Mouse (Mus musculus): ENCODE measurements around the gene Ftl1. TPM values are rescaled to one million over a fixed set of nuclear protein-coding genes. Genes with fewer than 3 reads are reported as not detected.

The Ftl1 gene
- total and polyA plus RNA-seq, 3 experiments = 1,416 to 2,290 TPM; not detected in 1

DNA sequence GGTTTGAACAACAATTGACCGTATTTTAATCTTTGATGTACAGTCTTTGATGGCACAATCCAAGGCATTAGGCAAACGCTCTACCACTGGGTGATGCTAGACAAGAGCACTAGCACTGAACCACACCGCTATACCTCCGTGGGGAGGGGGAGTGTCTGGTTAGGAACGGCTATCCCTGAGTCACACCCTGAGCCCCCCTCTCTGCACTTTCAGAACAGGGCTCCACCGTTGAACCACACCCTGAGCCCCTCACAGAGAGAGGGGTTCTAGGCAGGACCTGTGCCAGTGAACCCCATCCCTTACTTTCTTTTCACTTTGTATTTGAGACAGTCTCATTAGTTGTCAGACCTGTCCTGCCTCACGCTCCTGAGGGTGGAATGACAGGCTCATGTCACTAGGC lies 51.3 kb downstream of the Ftl1 start:
- no peaks in the 10 kb centered on the region; a peak in 1 of 4 replicates for H3K36me3 ChIP-seq (ENCODE audit: control insufficient read depth in 1 of 2, insufficient read depth in 2 of 2, low read length in 2 of 2)
- H3K27ac ChIP-seq (ENCODE audit: control insufficient read depth, low read depth, low read length) = no peak overlapping the region
- H3K4me3 ChIP-seq (ENCODE audit: control insufficient read depth in 1 of 2, insufficient read depth in 1 of 2, low read depth in 2 of 2, low read length in 2 of 2) = no peak overlapping the region
- H3K4me1 ChIP-seq (ENCODE audit: control insufficient read depth in 1 of 2, insufficient read depth in 2 of 2, low read length in 2 of 2) = peaks cover 3 to 7% of the 10 kb centered on the region in 2 experiments; a peak in 1 of 4 replicates
- TF ChIP-seq HCFC1 (IDR thresholded peaks at IDR 0.05; ENCODE audit: low read depth, low read length) = no peak
- no peak for TF ChIP-seq E2F4 (IDR thresholded peaks at IDR 0.05; ENCODE audit: borderline replicate concordance, low read depth, low read length)
- TF ChIP-seq MYB (IDR thresholded peaks at IDR 0.05; ENCODE audit: low read depth, low read length) = no peak
- no peak for TF ChIP-seq ZC3H11A (IDR thresholded peaks at IDR 0.05; ENCODE audit: low read depth, low read length)
- TF ChIP-seq MYC (IDR thresholded peaks at IDR 0.05; ENCODE audit: low read depth, low read length) = no peak
- no peak for TF ChIP-seq ZKSCAN1 (IDR thresholded peaks at IDR 0.05; ENCODE audit: low read depth, low read length)
- no peak for TF ChIP-seq KAT2A (conservative IDR thresholded peaks at IDR 0.05; ENCODE audit: low read depth, low read length)
- TF ChIP-seq USF2 (IDR thresholded peaks at IDR 0.05; ENCODE audit: borderline replicate concordance in 1 of 2, insufficient read depth in 1 of 2, low read depth in 1 of 2, low read length in 2 of 2) = no peak
- no peak for TF ChIP-seq POLR2AphosphoS2 (IDR thresholded peaks at IDR 0.05; ENCODE audit: low read length)
- no peak for TF ChIP-seq SMC3 (IDR thresholded peaks at IDR 0.05; ENCODE audit: low read depth, low read length)
- no peak for TF ChIP-seq JUND (IDR thresholded peaks at IDR 0.05; ENCODE audit: low read depth, low read length)
- TF ChIP-seq NELFE (IDR thresholded peaks at IDR 0.05; ENCODE audit: low read depth, low read length) = no peak
- no peak overlapping the region for H3K9ac ChIP-seq (ENCODE audit: control insufficient read depth, low read depth, low read length, poor library complexity, severe bottlenecking)
- peaks cover 0 to 3% of the 10 kb centered on the region in 2 experiments; a peak in 2 of 4 replicates for H3K27me3 ChIP-seq (ENCODE audit: control insufficient read depth in 1 of 2, insufficient read depth in 2 of 2, low read length in 2 of 2)
- no peak for DNase-seq (ENCODE audit: low read depth, low spot score)
- H3K9me3 ChIP-seq (replicated peaks; ENCODE audit: insufficient read depth, low read length) = no peaks in the 10 kb centered on the region
- no peaks in the 10 kb centered on the region for H3K79me2 ChIP-seq (ENCODE audit: control insufficient read depth, insufficient read depth, low read length, poor library complexity)

Other genes starting within 250 kb of the Ftl1 start
Only the 30 nearest of the 34 such genes appear.
- 17.2 and 22.4 TPM in 2 replicates for gene Cd37, start 220.8 kb downstream of the Ftl1 start, total RNA-seq (2012; rRNA removed)
- gene Cd37, start 220.8 kb downstream of the Ftl1 start, polyA plus RNA-seq (2012; ENCODE audit: insufficient read depth in 1 of 2, insufficient read length in 2 of 2, low read depth in 1 of 2, low replicate concordance in 2 of 2, missing spikeins in 1 of 2) = 100 to 1,000 TPM in 1 of 2 experiments, not detected in 1; 111 TPM
- not detected in 2 replicates for gene Slc6a16, start 218.8 kb downstream of the Ftl1 start, total RNA-seq (2012; rRNA removed)
- gene Slc6a16, start 218.8 kb downstream of the Ftl1 start, polyA plus RNA-seq (2012; ENCODE audit: insufficient read depth in 1 of 2, insufficient read length in 2 of 2, low read depth in 1 of 2, low replicate concordance in 2 of 2, missing spikeins in 1 of 2) = not detected
- not detected in 2 replicates for gene Slc6a21, start 182.4 kb downstream of the Ftl1 start, total RNA-seq (2012; rRNA removed)
- gene Slc6a21, start 182.4 kb downstream of the Ftl1 start, polyA plus RNA-seq (2012; ENCODE audit: insufficient read depth in 1 of 2, insufficient read length in 2 of 2, low read depth in 1 of 2, low replicate concordance in 2 of 2, missing spikeins in 1 of 2) = not detected
- gene Trpm4, start 126.1 kb downstream of the Ftl1 start, total RNA-seq (2012; rRNA removed) = 4.5 and 4.8 TPM in 2 replicates
- 1 to 10 TPM in 1 of 2 experiments, not detected in 1; 6.9 TPM for gene Trpm4, start 126.1 kb downstream of the Ftl1 start, polyA plus RNA-seq (2012; ENCODE audit: insufficient read depth in 1 of 2, insufficient read length in 2 of 2, low read depth in 1 of 2, low replicate concordance in 2 of 2, missing spikeins in 1 of 2)
- gene Hrc, start 124.6 kb downstream of the Ftl1 start, total RNA-seq (2012; rRNA removed) = not detected in 2 replicates
- under 1 TPM in 1 of 2 experiments, not detected in 1; 0.22 TPM for gene Hrc, start 124.6 kb downstream of the Ftl1 start, polyA plus RNA-seq (2012; ENCODE audit: insufficient read depth in 1 of 2, insufficient read length in 2 of 2, low read depth in 1 of 2, low replicate concordance in 2 of 2, missing spikeins in 1 of 2)
- 3.0 and 3.4 TPM in 2 replicates for gene Ppfia3, start 92.9 kb downstream of the Ftl1 start, total RNA-seq (2012; rRNA removed)
- 1 to 10 TPM in 1 of 2 experiments, not detected in 1; 5.9 TPM for gene Ppfia3, start 92.9 kb downstream of the Ftl1 start, polyA plus RNA-seq (2012; ENCODE audit: insufficient read depth in 1 of 2, insufficient read length in 2 of 2, low read depth in 1 of 2, low replicate concordance in 2 of 2, missing spikeins in 1 of 2)
- gene Lin7b, start 89.3 kb downstream of the Ftl1 start, total RNA-seq (2012; rRNA removed) = 1.3 and 1.4 TPM in 2 replicates
- 1 to 10 TPM in 1 of 2 experiments, not detected in 1; 3.8 TPM for gene Lin7b, start 89.3 kb downstream of the Ftl1 start, polyA plus RNA-seq (2012; ENCODE audit: insufficient read depth in 1 of 2, insufficient read length in 2 of 2, low read depth in 1 of 2, low replicate concordance in 2 of 2, missing spikeins in 1 of 2)
- gene Snrnp70, start 64.1 kb downstream of the Ftl1 start, total RNA-seq (2012; rRNA removed) = 260 and 272 TPM in 2 replicates
- gene Snrnp70, start 64.1 kb downstream of the Ftl1 start, polyA plus RNA-seq (2012; ENCODE audit: insufficient read depth in 1 of 2, insufficient read length in 2 of 2, low read depth in 1 of 2, low replicate concordance in 2 of 2, missing spikeins in 1 of 2) = 1,000 to 10,000 TPM in 1 of 2 experiments, 100 to 1,000 TPM in 1; 588 to 1,478 TPM
- gene Kcna7, start 54.2 kb downstream of the Ftl1 start, total RNA-seq (2012; rRNA removed) = 0.07 TPM in 1 of 2 replicates, not detected in the other
- under 1 TPM in 1 of 2 experiments, not detected in 1; 0.06 TPM for gene Kcna7, start 54.2 kb downstream of the Ftl1 start, polyA plus RNA-seq (2012; ENCODE audit: insufficient read depth in 1 of 2, insufficient read length in 2 of 2, low read depth in 1 of 2, low replicate concordance in 2 of 2, missing spikeins in 1 of 2)
- gene Ntf5, start 46.2 kb downstream of the Ftl1 start, total RNA-seq (2012; rRNA removed) = 0.54 and 0.92 TPM in 2 replicates
- 1 to 10 TPM in 1 of 2 experiments, not detected in 1; 1.9 TPM for gene Ntf5, start 46.2 kb downstream of the Ftl1 start, polyA plus RNA-seq (2012; ENCODE audit: insufficient read depth in 1 of 2, insufficient read length in 2 of 2, low read depth in 1 of 2, low replicate concordance in 2 of 2, missing spikeins in 1 of 2)
- gene Lhb, start 39.1 kb downstream of the Ftl1 start, total RNA-seq (2012; rRNA removed) = 0.19 TPM in 1 of 2 replicates, not detected in the other
- gene Lhb, start 39.1 kb downstream of the Ftl1 start, polyA plus RNA-seq (2012; ENCODE audit: insufficient read depth in 1 of 2, insufficient read length in 2 of 2, low read depth in 1 of 2, low replicate concordance in 2 of 2, missing spikeins in 1 of 2) = under 1 TPM in 1 of 2 experiments, not detected in 1; 0.28 TPM
- gene Gys1, start 25.0 kb downstream of the Ftl1 start, total RNA-seq (2012; rRNA removed) = 12.8 and 15.0 TPM in 2 replicates
- gene Gys1, start 25.0 kb downstream of the Ftl1 start, polyA plus RNA-seq (2012; ENCODE audit: insufficient read depth in 1 of 2, insufficient read length in 2 of 2, low read depth in 1 of 2, low replicate concordance in 2 of 2, missing spikeins in 1 of 2) = 10 to 100 TPM in 1 of 2 experiments, not detected in 1; 46.9 TPM
- gene Ruvbl2, start 21.8 kb downstream of the Ftl1 start, total RNA-seq (2012; rRNA removed) = 434 and 469 TPM in 2 replicates
- gene Ruvbl2, start 21.8 kb downstream of the Ftl1 start, polyA plus RNA-seq (2012; ENCODE audit: insufficient read depth in 1 of 2, insufficient read length in 2 of 2, low read depth in 1 of 2, low replicate concordance in 2 of 2, missing spikeins in 1 of 2) = 100 to 1,000 TPM in 1 of 2 experiments, not detected in 1; 758 TPM
- 105 and 130 TPM in 2 replicates for gene Bax, start 7.0 kb upstream of the Ftl1 start, total RNA-seq (2012; rRNA removed)
- gene Bax, start 7.0 kb upstream of the Ftl1 start, polyA plus RNA-seq (2012; ENCODE audit: insufficient read depth in 1 of 2, insufficient read length in 2 of 2, low read depth in 1 of 2, low replicate concordance in 2 of 2, missing spikeins in 1 of 2) = 100 to 1,000 TPM; 205 to 778 TPM
- 0.56 and 1.1 TPM in 2 replicates for gene Tulp2, start 22.0 kb upstream of the Ftl1 start, total RNA-seq (2012; rRNA removed)
- gene Tulp2, start 22.0 kb upstream of the Ftl1 start, polyA plus RNA-seq (2012; ENCODE audit: insufficient read depth in 1 of 2, insufficient read length in 2 of 2, low read depth in 1 of 2, low replicate concordance in 2 of 2, missing spikeins in 1 of 2) = 1 to 10 TPM in 1 of 2 experiments, not detected in 1; 1.2 TPM
- not detected in 2 replicates for gene Gm45808, start 26.9 kb upstream of the Ftl1 start, total RNA-seq (2012; rRNA removed)
- gene Gm45808, start 26.9 kb upstream of the Ftl1 start, polyA plus RNA-seq (2012; ENCODE audit: insufficient read depth in 1 of 2, insufficient read length in 2 of 2, low read depth in 1 of 2, low replicate concordance in 2 of 2, missing spikeins in 1 of 2) = not detected
- 0.08 and 0.10 TPM in 2 replicates for gene Dhdh, start 28.9 kb upstream of the Ftl1 start, total RNA-seq (2012; rRNA removed)
- gene Dhdh, start 28.9 kb upstream of the Ftl1 start, polyA plus RNA-seq (2012; ENCODE audit: insufficient read depth in 1 of 2, insufficient read length in 2 of 2, low read depth in 1 of 2, low replicate concordance in 2 of 2, missing spikeins in 1 of 2) = 1 to 10 TPM in 1 of 2 experiments, not detected in 1; 1.6 TPM
- 196 and 224 TPM in 2 replicates for gene Nucb1, start 50.5 kb upstream of the Ftl1 start, total RNA-seq (2012; rRNA removed)
- 100 to 1,000 TPM in 1 of 2 experiments, 10 to 100 TPM in 1; 92.3 to 343 TPM for gene Nucb1, start 50.5 kb upstream of the Ftl1 start, polyA plus RNA-seq (2012; ENCODE audit: insufficient read depth in 1 of 2, insufficient read length in 2 of 2, low read depth in 1 of 2, low replicate concordance in 2 of 2, missing spikeins in 1 of 2)
- 27.0 and 27.2 TPM in 2 replicates for gene Ppp1r15a, start 66.4 kb upstream of the Ftl1 start, total RNA-seq (2012; rRNA removed)
- 10 to 100 TPM in 1 of 2 experiments, not detected in 1; 78.0 TPM for gene Ppp1r15a, start 66.4 kb upstream of the Ftl1 start, polyA plus RNA-seq (2012; ENCODE audit: insufficient read depth in 1 of 2, insufficient read length in 2 of 2, low read depth in 1 of 2, low replicate concordance in 2 of 2, missing spikeins in 1 of 2)
- 0.12 and 0.36 TPM in 2 replicates for gene Plekha4, start 66.4 kb upstream of the Ftl1 start, total RNA-seq (2012; rRNA removed)
- under 1 TPM in 1 of 2 experiments, not detected in 1; 0.65 TPM for gene Plekha4, start 66.4 kb upstream of the Ftl1 start, polyA plus RNA-seq (2012; ENCODE audit: insufficient read depth in 1 of 2, insufficient read length in 2 of 2, low read depth in 1 of 2, low replicate concordance in 2 of 2, missing spikeins in 1 of 2)
- gene Hsd17b14, start 95.0 kb upstream of the Ftl1 start, total RNA-seq (2012; rRNA removed) = 1.8 and 2.0 TPM in 2 replicates
- 1 to 10 TPM in 1 of 2 experiments, not detected in 1; 9.3 TPM for gene Hsd17b14, start 95.0 kb upstream of the Ftl1 start, polyA plus RNA-seq (2012; ENCODE audit: insufficient read depth in 1 of 2, insufficient read length in 2 of 2, low read depth in 1 of 2, low replicate concordance in 2 of 2, missing spikeins in 1 of 2)
- 47.4 and 49.4 TPM in 2 replicates for gene Bcat2, start 110.3 kb upstream of the Ftl1 start, total RNA-seq (2012; rRNA removed)
- gene Bcat2, start 110.3 kb upstream of the Ftl1 start, polyA plus RNA-seq (2012; ENCODE audit: insufficient read depth in 1 of 2, insufficient read length in 2 of 2, low read depth in 1 of 2, low replicate concordance in 2 of 2, missing spikeins in 1 of 2) = 100 to 1,000 TPM in 1 of 2 experiments, not detected in 1; 140 TPM
- gene Fgf21, start 155.6 kb upstream of the Ftl1 start, total RNA-seq (2012; rRNA removed) = not detected in 2 replicates
- gene Fgf21, start 155.6 kb upstream of the Ftl1 start, polyA plus RNA-seq (2012; ENCODE audit: insufficient read depth in 1 of 2, insufficient read length in 2 of 2, low read depth in 1 of 2, low replicate concordance in 2 of 2, missing spikeins in 1 of 2) = not detected
- gene Fut1, start 157.4 kb upstream of the Ftl1 start, total RNA-seq (2012; rRNA removed) = 0.07 TPM in 1 of 2 replicates, not detected in the other
- gene Fut1, start 157.4 kb upstream of the Ftl1 start, polyA plus RNA-seq (2012; ENCODE audit: insufficient read depth in 1 of 2, insufficient read length in 2 of 2, low read depth in 1 of 2, low replicate concordance in 2 of 2, missing spikeins in 1 of 2) = under 1 TPM in 1 of 2 experiments, not detected in 1; 0.04 TPM
- gene Izumo1, start 161.9 kb upstream of the Ftl1 start, total RNA-seq (2012; rRNA removed) = not detected in 2 replicates
- under 1 TPM in 1 of 2 experiments, not detected in 1; 0.04 TPM for gene Izumo1, start 161.9 kb upstream of the Ftl1 start, polyA plus RNA-seq (2012; ENCODE audit: insufficient read depth in 1 of 2, insufficient read length in 2 of 2, low read depth in 1 of 2, low replicate concordance in 2 of 2, missing spikeins in 1 of 2)
- 1.1 TPM in 2 replicates for gene Rasip1, start 167.6 kb upstream of the Ftl1 start, total RNA-seq (2012; rRNA removed)
- gene Rasip1, start 167.6 kb upstream of the Ftl1 start, polyA plus RNA-seq (2012; ENCODE audit: insufficient read depth in 1 of 2, insufficient read length in 2 of 2, low read depth in 1 of 2, low replicate concordance in 2 of 2, missing spikeins in 1 of 2) = under 1 TPM in 1 of 2 experiments, not detected in 1; 0.65 TPM
- not detected in 2 replicates for gene Mamstr, start 180.1 kb upstream of the Ftl1 start, total RNA-seq (2012; rRNA removed)
- gene Mamstr, start 180.1 kb upstream of the Ftl1 start, polyA plus RNA-seq (2012; ENCODE audit: insufficient read depth in 1 of 2, insufficient read length in 2 of 2, low read depth in 1 of 2, low replicate concordance in 2 of 2, missing spikeins in 1 of 2) = not detected
- not detected in 2 replicates for gene Fut2, start 206.5 kb upstream of the Ftl1 start, total RNA-seq (2012; rRNA removed)
- not detected for gene Fut2, start 206.5 kb upstream of the Ftl1 start, polyA plus RNA-seq (2012; ENCODE audit: insufficient read depth in 1 of 2, insufficient read length in 2 of 2, low read depth in 1 of 2, low replicate concordance in 2 of 2, missing spikeins in 1 of 2)
- not detected in 2 replicates for gene Ntn5, start 224.1 kb upstream of the Ftl1 start, total RNA-seq (2012; rRNA removed)
- gene Ntn5, start 224.1 kb upstream of the Ftl1 start, polyA plus RNA-seq (2012; ENCODE audit: insufficient read depth in 1 of 2, insufficient read length in 2 of 2, low read depth in 1 of 2, low replicate concordance in 2 of 2, missing spikeins in 1 of 2) = under 1 TPM in 1 of 2 experiments, not detected in 1; 0.13 TPM
- not detected in 2 replicates for gene Sec1, start 234.5 kb upstream of the Ftl1 start, total RNA-seq (2012; rRNA removed)
- not detected for gene Sec1, start 234.5 kb upstream of the Ftl1 start, polyA plus RNA-seq (2012; ENCODE audit: insufficient read depth in 1 of 2, insufficient read length in 2 of 2, low read depth in 1 of 2, low replicate concordance in 2 of 2, missing spikeins in 1 of 2)